Mouse (Mus musculus): ENCODE results near the gene Tmcc3.

DNA sequence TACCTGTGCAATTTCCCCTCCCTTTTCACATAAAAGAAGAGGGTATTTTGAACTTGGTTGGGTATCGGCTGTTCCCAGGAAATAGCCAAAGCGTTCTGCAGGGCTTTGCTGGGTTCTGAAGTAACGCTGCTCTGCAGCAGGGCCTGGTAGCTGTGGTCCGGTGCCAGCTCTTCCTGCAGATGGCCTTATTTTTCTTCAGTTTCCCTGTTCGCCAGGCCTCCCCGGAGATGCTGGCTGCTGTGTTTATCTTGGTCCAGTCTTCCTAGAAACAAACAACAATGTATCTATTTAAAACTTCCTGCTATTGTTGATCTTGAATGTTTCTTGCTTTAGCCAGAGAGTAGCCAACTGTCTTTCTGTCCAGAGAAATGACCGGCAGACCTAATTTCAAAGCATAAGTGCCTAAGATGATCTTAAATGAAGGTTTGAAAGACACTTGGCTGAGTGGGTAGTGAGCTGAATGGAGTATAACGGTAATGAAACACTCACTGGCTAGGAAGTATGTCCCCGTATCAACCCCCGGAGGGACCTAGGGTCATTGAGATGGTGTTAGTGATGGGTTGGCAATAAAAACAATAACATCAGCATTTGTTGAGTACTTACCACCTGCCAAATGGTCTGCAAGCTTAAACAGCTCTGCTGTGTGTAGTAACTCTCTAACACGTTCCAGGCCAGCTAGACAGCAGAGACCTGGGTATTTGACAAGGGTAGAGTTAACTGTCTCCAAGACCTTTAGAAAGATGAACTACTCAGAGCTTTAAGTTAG is 39.3 kb downstream of the Tmcc3 start:
- no peak for TF ChIP-seq POLR2A (IDR thresholded peaks at IDR 0.05; ENCODE audit: insufficient read depth, low read depth, low read length)
- TF ChIP-seq CTCF (IDR thresholded peaks at IDR 0.05; ENCODE audit: insufficient read depth, low read depth, low read length): no peak
